Mouse (Mus musculus) thymus, postnatal 14 days (tissue): Measurements from ENCODE around the gene Ptgfrn.

Experiments
- DNase-seq: peaks from one replicate; pipeline ENCODE4 v3.0.0; 2021

Gene Ptgfrn

GRCm38 (mm10) chr3:101112518-101112894 lies 2.4 kb upstream of the Ptgfrn start:
- DNase-seq, result no peak

DNA sequence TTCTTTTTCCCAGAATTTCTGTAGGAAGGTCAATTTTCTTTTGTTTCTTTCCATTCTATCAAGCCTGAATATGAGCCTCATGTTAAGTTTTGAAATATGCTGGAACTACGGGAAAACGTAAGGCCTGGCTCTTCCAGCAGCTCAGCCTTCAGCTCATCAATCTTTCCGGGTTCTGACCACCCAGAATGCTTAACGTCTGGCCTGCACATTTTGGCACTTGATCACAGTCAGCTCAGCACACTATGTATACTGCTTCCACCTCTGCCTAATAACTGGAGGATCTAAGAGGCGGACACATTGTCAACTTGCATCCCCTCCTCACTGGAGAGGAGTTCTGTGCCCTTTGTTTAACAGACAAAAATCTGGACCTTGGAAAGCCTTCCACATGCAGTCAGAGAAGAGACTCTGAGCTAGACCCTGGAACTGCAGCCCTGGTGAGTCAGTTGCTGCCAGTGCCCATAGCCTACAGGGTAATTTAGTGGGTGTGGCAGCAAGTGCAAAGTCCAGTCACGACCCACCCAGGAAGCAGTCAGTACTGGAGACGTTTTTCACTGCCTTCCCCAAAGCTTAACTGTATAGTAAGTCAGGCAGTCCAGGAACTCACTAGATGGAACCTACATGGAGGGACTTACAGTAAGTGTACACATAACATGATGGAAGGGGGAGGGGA lies 1.9 kb upstream of the Ptgfrn start:
- no peak for DNase-seq

DNA sequence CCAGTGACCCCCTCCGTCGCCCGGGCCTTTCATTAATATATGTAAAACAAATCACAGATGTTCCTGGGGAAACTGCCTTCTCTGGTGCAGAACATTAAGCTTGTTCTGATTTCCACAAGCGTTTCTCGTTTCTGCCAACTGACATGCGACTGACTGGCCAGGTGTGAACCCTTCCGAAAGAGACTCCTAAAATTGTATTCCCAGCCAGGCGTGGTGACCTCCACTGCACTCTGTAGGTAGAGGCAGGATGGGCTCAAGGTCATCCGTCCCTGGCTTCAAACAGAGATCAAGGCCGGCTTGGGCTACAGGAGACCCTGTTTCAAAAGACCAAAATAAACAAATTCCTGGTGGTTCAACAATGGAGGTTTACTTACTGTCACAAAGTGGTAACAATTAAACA lies 1.2 kb upstream of the Ptgfrn start:
- DNase-seq, result no peak

DNA sequence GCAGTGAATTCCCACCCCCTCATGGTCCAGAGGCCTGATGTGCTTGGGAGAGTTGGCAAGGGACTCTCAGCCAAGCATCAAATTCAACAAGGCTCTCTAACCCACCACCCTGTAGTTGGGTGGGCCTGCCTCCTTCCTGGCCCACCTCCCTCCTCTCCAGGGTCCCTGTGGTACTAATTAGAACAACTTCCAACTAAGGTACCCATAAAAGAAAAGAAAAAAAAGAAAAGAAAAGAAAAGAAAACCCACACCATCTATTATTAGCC lies 693 bp upstream of the Ptgfrn start:
- no peak for DNase-seq

- no peak for DNase-seq
Measured at GRCm38 (mm10) chr3:101109558-101110021, 488 bp downstream of the Ptgfrn start.

GRCm38 (mm10) chr3:101108848-101109247 lies 1.2 kb downstream of the Ptgfrn start:
- DNase-seq, result no peak

DNA sequence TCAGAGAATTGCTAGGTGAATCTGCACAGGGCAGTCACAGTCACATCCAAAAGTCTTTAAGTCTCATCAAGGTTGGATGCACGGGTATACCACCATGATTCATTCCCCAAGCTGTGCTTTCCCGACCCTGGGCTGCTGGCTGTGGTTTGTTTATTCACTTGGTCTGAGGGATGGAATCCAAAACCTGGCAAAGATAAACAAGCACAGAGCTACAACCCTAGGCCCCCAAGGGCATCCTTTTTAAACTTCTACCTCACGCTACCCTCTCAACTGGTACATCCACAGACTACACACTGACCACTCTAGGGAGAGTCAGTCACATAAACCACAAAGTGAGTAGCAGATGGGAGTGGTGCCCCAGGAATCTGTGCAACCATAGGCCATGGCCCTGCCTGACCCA lies 1.8 kb downstream of the Ptgfrn start:
- DNase-seq, result no peak

DNA sequence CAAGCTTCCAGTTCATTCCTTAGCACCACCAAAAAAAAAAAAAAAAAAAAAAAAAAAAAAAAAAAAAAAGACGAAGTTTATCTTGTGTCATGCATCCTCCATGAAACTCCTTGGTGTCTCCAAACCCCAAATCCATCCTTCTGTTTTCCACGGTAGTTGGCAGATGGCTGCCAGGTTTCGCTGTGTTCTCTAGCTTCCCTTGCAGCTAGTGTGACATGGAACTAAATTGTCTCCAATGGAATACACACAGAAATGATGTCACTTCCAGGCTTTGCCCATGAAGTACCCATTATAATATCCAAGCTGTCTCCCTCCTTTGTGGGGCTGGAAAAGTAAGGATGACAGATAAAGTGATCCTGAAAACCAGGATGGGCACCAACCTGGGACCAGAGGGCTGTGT lies 3.8 kb downstream of the Ptgfrn start:
- DNase-seq, result no peak

DNA sequence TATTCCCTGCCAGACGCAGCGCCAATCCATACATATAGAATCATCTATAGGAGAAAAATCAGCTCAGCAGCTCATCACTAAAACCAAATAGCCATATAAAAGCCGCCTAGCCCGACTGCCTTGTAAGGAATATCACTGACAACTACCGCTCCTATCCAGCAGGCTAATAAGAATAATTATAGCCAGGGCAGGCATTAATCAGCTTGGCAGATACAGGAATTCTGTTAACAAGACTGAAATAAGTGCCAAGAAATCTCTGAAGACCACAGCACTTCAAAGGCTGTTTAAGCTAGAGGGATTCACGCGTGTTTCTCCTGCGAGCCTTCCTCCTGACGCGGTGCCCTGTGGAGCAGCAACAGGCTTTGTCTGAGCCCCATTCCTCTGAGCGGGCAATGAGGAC lies 4.6 kb downstream of the Ptgfrn start:
- DNase-seq, result no peak

DNA sequence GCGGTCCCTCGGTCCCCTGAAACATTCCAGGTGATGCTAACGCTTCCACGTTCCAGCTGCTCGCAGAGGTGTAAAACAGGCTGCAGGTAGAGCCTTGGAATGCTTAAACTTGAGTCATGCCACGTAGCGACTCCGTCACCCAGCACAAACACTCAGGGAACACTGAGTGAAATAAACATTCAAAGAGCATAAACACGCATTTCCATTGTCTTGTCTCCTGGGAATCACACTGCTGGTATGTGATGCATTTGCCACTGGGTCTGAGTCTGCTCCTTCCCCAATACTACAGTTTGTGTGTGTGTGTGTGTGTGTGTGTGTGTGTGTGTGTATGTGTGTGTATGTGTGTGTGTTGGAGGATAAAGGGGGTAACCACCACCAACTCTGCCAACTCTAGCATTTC lies 5.2 kb downstream of the Ptgfrn start:
- DNase-seq, result no peak

- DNase-seq, result no peak
Measured at GRCm38 (mm10) chr3:101103770-101104169, 6.3 kb downstream of the Ptgfrn start.

GRCm38 (mm10) chr3:101102106-101102505 lies 8.0 kb downstream of the Ptgfrn start:
- DNase-seq, result no peak

DNA sequence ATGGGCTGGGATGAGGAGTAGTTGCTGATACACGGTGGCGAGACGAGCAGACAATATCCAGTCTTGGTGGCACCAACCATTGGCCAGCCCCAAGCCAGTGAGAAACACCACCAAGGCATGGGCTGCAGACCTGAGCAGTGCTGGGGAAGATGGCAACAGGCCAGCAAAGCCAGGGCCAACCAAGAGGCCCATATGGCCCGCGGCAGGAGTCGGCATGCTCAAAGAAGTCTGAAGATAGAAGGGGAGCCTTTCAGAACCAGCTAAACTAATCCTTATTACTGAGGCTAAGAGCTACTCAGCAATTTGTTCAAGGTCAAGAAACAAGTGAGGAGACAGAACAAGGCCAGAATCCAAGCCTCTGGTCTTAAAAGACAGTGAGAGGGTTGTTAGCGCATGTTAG lies 8.9 kb downstream of the Ptgfrn start:
- no peak for DNase-seq

DNA sequence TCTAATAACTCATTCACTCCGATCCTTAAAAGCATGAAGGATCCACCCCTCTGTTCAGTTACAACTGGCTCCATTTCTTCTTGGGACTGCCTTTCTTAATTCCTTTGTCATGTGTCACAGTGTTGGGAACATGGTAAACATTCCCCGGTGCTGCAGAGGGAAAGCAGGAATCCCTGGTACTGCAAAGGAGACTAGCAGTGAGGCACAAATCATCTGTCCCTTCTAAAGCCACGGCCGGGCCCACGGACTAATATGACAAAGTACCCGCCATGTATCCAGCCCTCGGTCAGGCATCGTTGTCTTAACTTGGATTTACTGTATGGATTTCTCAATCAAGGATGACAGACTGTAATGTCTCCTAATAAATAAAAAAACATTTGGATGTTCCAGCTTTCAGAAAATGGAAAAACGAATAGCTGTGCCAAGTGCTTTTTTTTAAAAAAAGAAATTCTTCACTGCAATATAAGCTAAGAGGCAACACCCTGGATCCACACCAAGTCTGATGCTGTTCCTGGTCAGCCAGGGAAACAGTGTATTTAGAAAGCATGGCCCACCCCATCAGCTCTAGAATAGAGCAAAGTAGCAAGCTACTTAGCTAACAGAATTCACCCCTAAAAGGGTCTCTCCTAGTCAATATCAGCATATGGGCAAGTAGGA lies 10.2 kb downstream of the Ptgfrn start:
- DNase-seq, result no peak

- DNase-seq, result peak; percentile 36
Measured at GRCm38 (mm10) chr3:101098073-101098472, 12.0 kb downstream of the Ptgfrn start.

GRCm38 (mm10) chr3:101097146-101097800 lies 12.8 kb downstream of the Ptgfrn start:
- no peak for DNase-seq

GRCm38 (mm10) chr3:101095761-101096449 lies 14.2 kb downstream of the Ptgfrn start:
- no peak for DNase-seq

DNA sequence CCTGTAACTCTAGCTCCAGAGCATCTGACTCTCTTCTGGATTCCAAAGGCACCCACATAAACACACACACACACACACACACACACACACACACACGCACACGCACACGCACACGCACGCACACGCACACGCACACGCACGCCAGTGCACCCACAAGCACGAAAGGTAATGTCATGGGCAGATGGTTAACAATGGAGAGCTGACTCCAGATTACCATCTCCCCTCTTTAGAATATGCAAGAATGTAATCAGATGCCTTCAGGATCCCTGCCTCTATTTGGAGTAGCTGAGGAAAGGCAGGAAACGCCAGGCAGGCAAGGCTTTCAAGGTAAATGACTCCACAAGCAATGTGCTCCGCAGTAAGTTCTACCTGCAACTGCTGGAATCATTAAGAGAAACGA lies 17.9 kb downstream of the Ptgfrn start:
- DNase-seq, result no peak

DNA sequence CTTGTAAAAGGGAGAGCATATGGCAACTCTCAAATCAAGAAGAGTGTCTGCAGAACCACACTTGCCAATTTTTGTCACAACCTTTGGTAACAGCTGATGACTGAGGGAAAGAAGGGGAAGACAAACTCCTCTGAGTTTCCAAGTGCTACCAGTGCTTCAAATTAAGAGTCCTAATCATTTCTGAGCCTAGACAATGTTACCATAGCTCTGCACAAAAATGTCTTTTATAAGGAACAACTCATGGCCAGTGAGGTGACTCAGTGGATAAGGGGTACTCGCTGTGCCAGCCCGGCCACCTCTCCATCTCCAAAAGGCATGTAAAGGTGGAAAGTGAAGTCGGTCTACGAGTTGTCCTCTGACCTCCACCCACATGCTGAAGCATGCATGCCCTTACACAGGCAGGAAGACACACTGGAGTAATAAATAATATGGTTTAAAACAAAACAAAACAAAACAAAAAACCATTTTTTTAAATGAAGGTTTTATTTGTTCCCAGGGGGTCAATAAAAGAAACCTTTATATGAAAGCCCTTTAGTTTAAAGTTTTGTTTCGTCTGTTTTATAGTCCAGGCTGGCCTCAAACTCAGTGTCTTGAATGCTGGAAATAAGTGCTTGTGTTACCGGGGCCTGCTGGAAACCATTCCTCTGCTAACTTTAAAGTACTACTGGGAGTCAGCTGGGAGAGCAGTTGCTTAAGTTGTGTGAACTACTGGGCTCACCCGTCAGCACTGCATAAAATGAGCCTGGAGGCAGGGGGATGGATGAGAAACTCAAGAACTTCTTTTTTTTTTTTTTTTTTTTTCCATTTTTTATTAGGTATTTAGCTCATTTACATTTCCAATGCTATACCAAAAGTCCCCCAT lies 23.3 kb downstream of the Ptgfrn start:
- no peak for DNase-seq

- DNase-seq, result no peak
Measured at GRCm38 (mm10) chr3:101080925-101081324, 29.2 kb downstream of the Ptgfrn start.

DNA sequence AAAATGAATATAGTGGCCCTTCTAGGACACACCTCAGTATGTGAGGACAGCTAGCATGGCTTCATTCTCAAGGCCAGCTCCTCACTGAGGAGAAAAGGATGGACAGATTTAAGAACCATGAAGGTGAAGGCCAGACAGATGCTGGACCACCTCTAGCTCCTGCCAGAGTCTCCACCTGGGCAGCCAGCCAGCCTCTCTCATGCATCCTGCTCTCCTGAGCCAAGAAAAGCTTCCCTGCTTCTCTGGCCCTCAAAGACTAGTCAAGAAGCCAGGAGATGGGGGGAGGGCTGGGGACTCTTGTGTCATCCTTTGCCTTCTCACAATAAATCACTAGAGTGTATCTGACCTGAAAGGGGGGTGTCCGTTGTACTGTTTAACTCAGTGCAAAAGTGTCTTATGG lies 31.7 kb downstream of the Ptgfrn start:
- DNase-seq, result no peak

DNA sequence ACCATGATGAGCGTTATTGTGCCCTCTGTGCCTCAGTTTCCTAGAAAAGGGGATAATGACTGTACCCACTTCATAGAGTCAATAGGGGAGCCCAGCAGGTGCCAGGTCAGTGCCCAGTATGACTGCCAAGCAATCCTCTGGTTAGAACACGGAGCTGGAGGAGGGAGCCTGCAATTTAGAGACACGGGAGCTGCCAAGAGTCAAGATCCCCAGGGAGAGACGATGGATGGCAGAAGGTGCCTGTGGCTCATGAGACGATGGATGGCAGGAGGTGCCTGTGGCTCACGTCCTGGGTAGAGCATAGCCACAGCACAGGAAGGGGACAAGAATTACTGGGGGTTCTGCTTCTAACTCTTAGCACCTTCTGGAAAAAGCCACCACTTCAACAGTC lies 32.4 kb downstream of the Ptgfrn start:
- no peak for DNase-seq
